Mouse (Mus musculus) C2C12 (cell line): ENCODE data around the gene Adora3.

ENCODE experiments used
- CEBPB ChIP-seq: IDR thresholded peaks from one replicate; pipeline ENCODE4 v1.6.1; 2011; ENCODE audit warnings: low read depth, mild to moderate bottlenecking, control low read depth, moderate library complexity
- CTCF ChIP-seq: IDR thresholded peaks from one replicate; pipeline ENCODE4 v1.5.1; 2011; ENCODE audit not compliant: control insufficient read depth, insufficient read depth, insufficient read length
- MAX ChIP-seq: IDR thresholded peaks from one replicate; pipeline ENCODE4 v1.6.1; 2011; ENCODE audit warnings: mild to moderate bottlenecking, control low read depth

DNA sequence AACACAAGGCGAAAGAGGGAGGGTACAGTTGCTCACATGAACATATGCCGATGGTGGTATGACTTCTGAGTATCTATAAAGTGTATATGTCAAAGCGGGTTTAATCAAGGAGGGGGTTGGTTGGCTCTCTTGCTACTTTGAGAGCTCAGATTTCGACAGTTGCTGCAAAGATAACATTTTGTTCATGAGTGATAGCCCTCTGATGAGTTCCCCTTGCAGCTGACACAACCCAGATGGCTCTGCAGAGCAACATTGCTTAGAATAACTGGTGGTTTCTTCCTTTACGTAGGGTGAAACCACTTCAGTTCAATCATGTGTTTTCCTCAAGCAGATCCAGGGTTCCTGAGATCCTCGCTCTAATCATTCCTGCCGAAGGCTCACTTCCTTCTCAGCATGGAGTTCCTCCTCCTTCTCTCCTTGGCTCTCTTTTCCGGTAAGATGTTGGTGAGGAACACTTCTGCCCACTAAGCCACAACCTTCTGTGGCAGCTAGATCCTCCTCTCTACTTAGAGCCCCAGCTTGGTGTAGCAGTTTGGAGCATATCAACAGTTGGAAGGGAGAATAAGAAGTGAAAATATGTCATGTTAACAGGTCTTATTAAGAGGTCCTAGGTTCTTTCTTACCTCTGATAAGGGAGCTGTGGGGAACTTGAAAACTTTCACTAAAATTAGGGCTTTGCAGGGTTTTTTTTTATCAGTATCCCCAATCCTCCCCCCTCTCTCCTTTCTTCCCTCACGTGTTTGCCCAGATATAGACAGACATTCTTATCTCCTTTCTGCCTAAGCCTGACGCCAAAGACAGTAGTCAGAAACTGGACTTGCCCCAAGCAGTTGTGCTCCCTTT lies 43.4 kb downstream of the Adora3 start:
- TF ChIP-seq CTCF (no peak), MAX (no peak), CEBPB (no peak)
